Mouse (Mus musculus): ENCODE data around the gene Pcsk6. TPM values are rescaled to one million over a fixed set of nuclear protein-coding genes. Genes with fewer than 3 reads are reported as not detected.

Gene Pcsk6
- polyA plus RNA-seq, 1 experiment from 2014 or later, result 0.87 TPM

DNA sequence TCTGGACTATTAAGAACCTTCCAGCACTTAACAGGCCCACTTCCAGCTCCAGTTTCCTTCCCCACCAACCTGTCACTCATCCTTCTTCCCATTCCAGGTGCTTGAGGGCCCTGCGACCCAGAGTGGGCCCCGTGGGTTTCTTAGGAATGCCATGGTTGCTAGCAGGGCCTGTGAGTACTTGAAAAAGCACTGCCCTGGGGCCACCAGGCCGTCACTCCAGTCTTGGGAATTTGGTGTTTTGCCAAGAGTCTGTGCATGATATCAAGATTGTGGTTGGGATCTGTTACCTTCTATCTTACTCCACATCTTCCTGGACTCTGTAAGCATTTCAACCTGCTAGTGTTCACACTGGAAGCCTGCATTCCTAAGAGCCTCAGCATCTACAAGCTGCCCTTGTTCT is 120.5 kb downstream of the Pcsk6 start:
- no peak for ATAC-seq
- Histone ChIP-seq H3K4me3 (no peak overlapping the region), H3K36me3 (no peaks in the 10 kb centered on the region), H3K4me2 (no peak overlapping the region), H3K4me1 (no peaks in the 10 kb centered on the region), H3K9me3 (replicated peaks) (no peaks in the 10 kb centered on the region), H3K27ac (no peak overlapping the region), H3K27me3 (replicated peaks) (no peaks in the 10 kb centered on the region), H3K9ac (no peak overlapping the region)
- WGBS (ENCODE audit: insufficient replicate concordance), result 61% methylated on average over 3 of the region's 3 CpGs

- 64% methylated on average over 4 of the region's 4 CpGs for WGBS (ENCODE audit: insufficient replicate concordance)
- H3K9ac ChIP-seq, result no peak overlapping the region
- no peak for ATAC-seq
- no peaks in the 10 kb centered on the region for H3K36me3 ChIP-seq
- H3K27ac ChIP-seq, result no peak overlapping the region
- no peaks in the 10 kb centered on the region for H3K4me1 ChIP-seq
- H3K9me3 ChIP-seq (replicated peaks), result no peaks in the 10 kb centered on the region
- no peaks in the 10 kb centered on the region for H3K27me3 ChIP-seq (replicated peaks)
- no peak overlapping the region for H3K4me3 ChIP-seq
- no peak overlapping the region for H3K4me2 ChIP-seq
Measured at GRCm38 (mm10) chr7:65988249-65988648, 126.7 kb downstream of the Pcsk6 start.

GRCm38 (mm10) chr7:65988709-65989108 is 127.2 kb downstream of the Pcsk6 start:
- no peak for ATAC-seq
- WGBS (ENCODE audit: insufficient replicate concordance), result 74% methylated on average over 5 of the region's 5 CpGs
- Histone ChIP-seq H3K9ac (no peak overlapping the region), H3K4me3 (no peak overlapping the region), H3K27me3 (replicated peaks) (no peaks in the 10 kb centered on the region), H3K4me1 (no peaks in the 10 kb centered on the region), H3K4me2 (no peak overlapping the region), H3K27ac (no peak overlapping the region), H3K36me3 (no peaks in the 10 kb centered on the region), H3K9me3 (replicated peaks) (no peaks in the 10 kb centered on the region)

GRCm38 (mm10) chr7:65992329-65992728 is 130.8 kb downstream of the Pcsk6 start:
- Histone ChIP-seq H3K4me1 (no peaks in the 10 kb centered on the region), H3K27ac (no peak overlapping the region), H3K4me2 (no peak overlapping the region), H3K27me3 (replicated peaks) (no peaks in the 10 kb centered on the region), H3K9ac (no peak overlapping the region), H3K36me3 (no peaks in the 10 kb centered on the region), H3K4me3 (no peak overlapping the region), H3K9me3 (replicated peaks) (no peaks in the 10 kb centered on the region)
- 69% methylated on average over 6 of the region's 6 CpGs for WGBS (ENCODE audit: insufficient replicate concordance)
- no peak for ATAC-seq

- H3K4me1 ChIP-seq, result no peaks in the 10 kb centered on the region
- 42% methylated on average over 3 of the region's 3 CpGs for WGBS (ENCODE audit: insufficient replicate concordance)
- H3K27me3 ChIP-seq (replicated peaks), result no peaks in the 10 kb centered on the region
- H3K9ac ChIP-seq, result no peak overlapping the region
- no peak overlapping the region for H3K4me3 ChIP-seq
- no peak overlapping the region for H3K4me2 ChIP-seq
- H3K36me3 ChIP-seq, result no peaks in the 10 kb centered on the region
- H3K27ac ChIP-seq, result no peak overlapping the region
- ATAC-seq, result no peak
- H3K9me3 ChIP-seq (replicated peaks), result no peaks in the 10 kb centered on the region
Measured at GRCm38 (mm10) chr7:65993410-65993809, 131.9 kb downstream of the Pcsk6 start.

- 74% methylated on average over 16 of the region's 16 CpGs for WGBS (ENCODE audit: insufficient replicate concordance)
- H3K4me1 ChIP-seq, result no peaks in the 10 kb centered on the region
- no peak for ATAC-seq
- H3K4me3 ChIP-seq, result no peak overlapping the region
- no peaks in the 10 kb centered on the region for H3K36me3 ChIP-seq
- no peak overlapping the region for H3K27ac ChIP-seq
- H3K4me2 ChIP-seq, result no peak overlapping the region
- no peak overlapping the region for H3K9ac ChIP-seq
- H3K9me3 ChIP-seq (replicated peaks), result no peaks in the 10 kb centered on the region
- H3K27me3 ChIP-seq (replicated peaks), result no peaks in the 10 kb centered on the region
Measured at GRCm38 (mm10) chr7:66001035-66001754, 139.7 kb downstream of the Pcsk6 start.

GRCm38 (mm10) chr7:66001797-66002196 is 140.3 kb downstream of the Pcsk6 start:
- Histone ChIP-seq H3K36me3 (no peaks in the 10 kb centered on the region), H3K27ac (no peak overlapping the region), H3K27me3 (replicated peaks) (no peaks in the 10 kb centered on the region), H3K4me2 (no peak overlapping the region), H3K4me3 (no peak overlapping the region), H3K4me1 (no peaks in the 10 kb centered on the region), H3K9ac (no peak overlapping the region), H3K9me3 (replicated peaks) (no peaks in the 10 kb centered on the region)
- no peak for ATAC-seq
- WGBS (ENCODE audit: insufficient replicate concordance), result 57% methylated on average over 3 of the region's 3 CpGs

DNA sequence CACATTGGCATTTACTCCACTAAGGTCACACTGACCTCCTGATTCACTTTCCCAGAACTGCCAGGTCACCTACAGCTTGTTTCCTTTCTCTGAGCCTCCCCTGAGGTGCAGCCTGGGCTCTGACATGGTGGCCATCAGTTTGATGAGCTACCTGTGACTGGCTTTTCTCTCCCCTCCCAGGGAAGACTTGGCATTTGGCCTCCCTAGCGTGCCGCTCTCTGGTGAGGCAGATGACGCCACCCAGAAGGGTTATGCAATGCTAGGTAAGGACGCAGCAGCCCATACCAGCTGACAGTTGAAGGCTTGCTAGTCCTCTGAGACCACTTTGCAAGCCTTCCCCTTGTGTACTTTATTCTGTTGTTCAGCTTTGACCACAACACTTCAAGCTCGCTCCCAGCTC is 141.9 kb downstream of the Pcsk6 start:
- no peak for ATAC-seq
- Histone ChIP-seq H3K4me1 (no peaks in the 10 kb centered on the region), H3K36me3 (no peaks in the 10 kb centered on the region), H3K9me3 (replicated peaks) (no peaks in the 10 kb centered on the region), H3K4me2 (no peak overlapping the region), H3K27ac (no peak overlapping the region), H3K27me3 (replicated peaks) (no peaks in the 10 kb centered on the region), H3K9ac (no peak overlapping the region), H3K4me3 (no peak overlapping the region)
- 69% methylated on average over 5 of the region's 5 CpGs for WGBS (ENCODE audit: insufficient replicate concordance)

DNA sequence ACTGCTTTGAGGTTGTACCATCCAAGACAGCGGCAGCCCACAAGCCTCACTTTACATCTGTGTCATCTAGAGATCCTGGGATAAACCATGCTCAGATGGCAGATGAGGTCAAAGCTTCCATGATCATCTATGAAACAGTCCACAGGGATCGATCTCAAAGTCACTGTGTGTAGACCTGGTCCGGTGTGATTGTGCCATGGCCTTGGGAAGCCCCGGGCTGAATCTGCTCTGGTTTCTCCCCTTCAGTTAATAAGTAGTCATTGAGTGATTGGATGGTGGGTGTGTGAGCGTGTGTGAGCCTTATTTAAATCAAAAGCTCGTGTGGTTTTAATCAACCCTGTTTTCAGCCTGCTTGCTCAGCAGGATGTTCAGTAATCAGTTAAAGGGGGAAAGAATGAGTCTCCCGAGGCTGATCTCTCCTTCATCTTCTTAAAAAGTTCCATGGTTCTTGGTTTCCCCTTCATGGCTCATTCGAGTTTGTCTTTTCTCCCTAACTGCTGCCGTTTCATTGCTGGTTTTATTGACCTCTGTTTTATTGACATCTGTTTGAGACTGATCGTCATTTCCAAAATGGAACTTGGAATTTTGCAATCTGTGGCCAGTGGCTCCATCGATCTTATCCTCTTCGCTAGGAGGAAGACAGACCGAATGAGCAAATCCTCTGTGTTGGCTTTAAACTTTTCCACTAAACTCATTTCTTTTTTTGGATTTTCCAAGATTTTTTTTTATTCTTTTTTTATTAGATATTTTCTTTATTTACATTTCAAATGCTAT is 142.5 kb downstream of the Pcsk6 start:
- ATAC-seq, result no peak
- Histone ChIP-seq H3K9me3 (replicated peaks) (no peaks in the 10 kb centered on the region), H3K9ac (no peak overlapping the region), H3K4me1 (no peaks in the 10 kb centered on the region), H3K27ac (no peak overlapping the region), H3K27me3 (replicated peaks) (no peaks in the 10 kb centered on the region), H3K4me2 (no peak overlapping the region), H3K4me3 (no peak overlapping the region), H3K36me3 (no peaks in the 10 kb centered on the region)
- WGBS (ENCODE audit: insufficient replicate concordance), result 67% methylated on average over 13 of the region's 13 CpGs

GRCm38 (mm10) chr7:66005066-66005465 is 143.5 kb downstream of the Pcsk6 start:
- no peak overlapping the region for H3K4me2 ChIP-seq

GRCm38 (mm10) chr7:66008161-66008891 is 146.8 kb downstream of the Pcsk6 start:
- Histone ChIP-seq H3K9me3 (replicated peaks) (no peaks in the 10 kb centered on the region), H3K27me3 (replicated peaks) (no peaks in the 10 kb centered on the region), H3K4me3 (no peak overlapping the region), H3K36me3 (no peaks in the 10 kb centered on the region), H3K4me1 (no peaks in the 10 kb centered on the region), H3K27ac (no peak overlapping the region), H3K9ac (no peak overlapping the region), H3K4me2 (no peak overlapping the region)
- no peak for ATAC-seq
- 72% methylated on average over 11 of the region's 11 CpGs for WGBS (ENCODE audit: insufficient replicate concordance)

More at GRCm38 (mm10) chr7:66005066-66005465, 143.5 kb downstream of the Pcsk6 start:
- 68% methylated on average over 10 of the region's 10 CpGs for WGBS (ENCODE audit: insufficient replicate concordance)
- no peaks in the 10 kb centered on the region for H3K27me3 ChIP-seq (replicated peaks)
- H3K4me3 ChIP-seq, result no peak overlapping the region
- no peaks in the 10 kb centered on the region for H3K4me1 ChIP-seq
- H3K9me3 ChIP-seq (replicated peaks), result no peaks in the 10 kb centered on the region
- no peak overlapping the region for H3K9ac ChIP-seq
- ATAC-seq, result no peak
- H3K36me3 ChIP-seq, result no peaks in the 10 kb centered on the region
- H3K27ac ChIP-seq, result no peak overlapping the region

DNA sequence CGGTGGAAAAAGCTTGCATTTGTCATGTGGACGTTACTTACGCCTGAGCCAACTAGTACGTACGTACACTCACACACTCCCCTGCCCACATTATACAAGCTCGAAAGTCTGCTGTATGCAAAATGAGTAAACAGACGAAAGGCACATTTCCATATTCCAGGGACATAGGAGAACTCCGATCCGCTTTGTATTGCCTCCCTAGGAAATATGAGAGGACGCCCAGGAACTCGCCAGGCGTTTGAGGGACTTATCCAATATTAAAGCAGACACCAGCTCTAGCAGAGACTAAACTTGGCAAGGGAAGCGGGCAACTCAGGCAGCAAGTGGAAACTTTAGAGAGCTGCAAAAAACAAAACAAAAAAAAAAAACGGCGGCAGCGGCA is 147.3 kb downstream of the Pcsk6 start:
- Histone ChIP-seq H3K36me3 (no peaks in the 10 kb centered on the region), H3K4me1 (no peaks in the 10 kb centered on the region), H3K27me3 (replicated peaks) (no peaks in the 10 kb centered on the region), H3K4me2 (no peak overlapping the region), H3K9me3 (replicated peaks) (no peaks in the 10 kb centered on the region), H3K4me3 (no peak overlapping the region), H3K27ac (no peak overlapping the region), H3K9ac (no peak overlapping the region)
- WGBS (ENCODE audit: insufficient replicate concordance), result 78% methylated on average over 16 of the region's 16 CpGs
- ATAC-seq, result no peak
